Mouse (Mus musculus): ENCODE measurements around the gene Ggct. TPM values are rescaled to one million over a fixed set of nuclear protein-coding genes. Genes with fewer than 3 reads are reported as not detected.

The Ggct gene
- polyA plus RNA-seq (2014; fragmentation: Illumina TruSeq; extraction: RNeasy Lipid Tissue Mini Kit (QIAGEN cat#74804); ENCODE audit: low read depth, low replicate concordance): 14.5 TPM

GRCm38 (mm10) chr6:54992734-54993260 lies at the start of gene Ggct:
Gene Ggct (minus strand): TSS chr6:54992950.

GRCm38 (mm10) chr6:55037799-55038670 lies 45.3 kb upstream of the Ggct start, which contains the start of gene Gars:
Gene Gars (plus strand): TSS chr6:55038007.

GRCm38 (mm10) chr6:54972111-54972928 lies 20.4 kb downstream of the Ggct start, which contains the start of gene Nod1:
Gene Nod1 (minus strand): TSS chr6:54972612.

Other genes starting within 250 kb of the Ggct start
- gene Znrf2, start 176.0 kb downstream of the Ggct start, polyA plus RNA-seq (2014; fragmentation: Illumina TruSeq; extraction: RNeasy Lipid Tissue Mini Kit (QIAGEN cat#74804); ENCODE audit: low read depth, low replicate concordance): 193 TPM
- gene Nod1, start 20.3 kb downstream of the Ggct start, polyA plus RNA-seq (2014; fragmentation: Illumina TruSeq; extraction: RNeasy Lipid Tissue Mini Kit (QIAGEN cat#74804); ENCODE audit: low read depth, low replicate concordance): 4.8 TPM
- gene Gars, start 45.1 kb upstream of the Ggct start, polyA plus RNA-seq (2014; fragmentation: Illumina TruSeq; extraction: RNeasy Lipid Tissue Mini Kit (QIAGEN cat#74804); ENCODE audit: low read depth, low replicate concordance): 98.3 TPM
- gene Crhr2, start 140.1 kb upstream of the Ggct start, polyA plus RNA-seq (2014; fragmentation: Illumina TruSeq; extraction: RNeasy Lipid Tissue Mini Kit (QIAGEN cat#74804); ENCODE audit: low read depth, low replicate concordance): not detected
- gene Inmt, start 182.1 kb upstream of the Ggct start, polyA plus RNA-seq (2014; fragmentation: Illumina TruSeq; extraction: RNeasy Lipid Tissue Mini Kit (QIAGEN cat#74804); ENCODE audit: low read depth, low replicate concordance): 3.3 TPM
- gene Mindy4, start 210.4 kb upstream of the Ggct start, polyA plus RNA-seq (2014; fragmentation: Illumina TruSeq; extraction: RNeasy Lipid Tissue Mini Kit (QIAGEN cat#74804); ENCODE audit: low read depth, low replicate concordance): 2.6 TPM